Comparison of ENCODE assay signal across 29 mouse cellular contexts in genomic region chr4:134373295-134373694, GRCm38 (mm10). TPM values are rescaled to one million over a fixed set of nuclear protein-coding genes. Genes with fewer than 3 reads are reported as not detected.
A peak's percentile ranks its signal among the peaks of the same experiment; 100 is the strongest.
DNase-seq lines count a peak whose midpoint lies in the region; ATAC-seq and TF ChIP-seq lines count a peak whose summit lies in the region.
"Had no signal": no experiment of that assay in that cellular context is flagged by ENCODE, and none has a peak within 500 bp of the region (broad histone marks: within the 10 kb centered on the region; RNA-seq: fewer than 3 reads in every experiment).

No protein-coding gene starts in this region.

- H3K4me3 ChIP-seq in layer of hippocampus, adult 2 months: peak overlapping the region; percentile 89
- no peak overlapping the region for H3K4me3 ChIP-seq in midbrain, postnatal 0 days (ENCODE audit: low read depth, low read length)
- no peak overlapping the region for H3K4me3 ChIP-seq in midbrain, embryonic 16.5 days (ENCODE audit: low read depth, low read length)
- H3K4me3 ChIP-seq in cortical plate, adult 2 months (ENCODE audit: insufficient read depth, low read length): peak overlapping the region; percentile 93; the same call in 1 of the 2 replicates
- H3K4me3 ChIP-seq: erythroblast, embryonic 14.5 days had no signal

- peaks cover 28% of the 10 kb centered on the region for H3K27me3 ChIP-seq in midbrain, postnatal 0 days (ENCODE audit: insufficient read depth, low read length)
- H3K27me3 ChIP-seq in midbrain, embryonic 16.5 days (ENCODE audit: control insufficient read depth, insufficient read depth, low read depth, low read length): peaks cover 29% of the 10 kb centered on the region

- no peak for TF ChIP-seq POLR2A in cortical plate, adult 2 months (IDR thresholded peaks at IDR 0.05; ENCODE audit: extremely low read depth, insufficient read depth, low read length)

- no peak overlapping the region for H3K9ac ChIP-seq in midbrain, postnatal 0 days (replicated peaks; ENCODE audit: low read length, poor library complexity, severe bottlenecking)
- H3K9ac ChIP-seq in midbrain, embryonic 16.5 days (ENCODE audit: low read depth, low read length): no peak overlapping the region

- H3K4me2 ChIP-seq in midbrain, postnatal 0 days (ENCODE audit: low read depth, low read length, poor library complexity, severe bottlenecking): peak overlapping the region; percentile 99
- H3K4me2 ChIP-seq in midbrain, embryonic 16.5 days (ENCODE audit: low read length): no peak overlapping the region

- no peaks in the 10 kb centered on the region for H3K36me3 ChIP-seq in midbrain, postnatal 0 days (ENCODE audit: insufficient read depth, low read length)
- no peaks in the 10 kb centered on the region for H3K36me3 ChIP-seq in midbrain, embryonic 16.5 days (ENCODE audit: control insufficient read depth, insufficient read depth, low read length)
- H3K36me3 ChIP-seq: embryonic facial prominence, embryonic 12.5 days; forebrain, embryonic 12.5 days; forebrain, embryonic 15.5 days; heart, embryonic 12.5 days; heart, embryonic 15.5 days; hindbrain, embryonic 10.5 days; hindbrain, embryonic 13.5 days had no signal

- no peaks in the 10 kb centered on the region for H3K9me3 ChIP-seq in midbrain, postnatal 0 days (ENCODE audit: low read length)
- H3K9me3 ChIP-seq in midbrain, embryonic 16.5 days (replicated peaks; ENCODE audit: control insufficient read depth, low read length, poor library complexity, severe bottlenecking): no peaks in the 10 kb centered on the region
- H3K9me3 ChIP-seq: embryonic facial prominence, embryonic 12.5 days; forebrain, embryonic 12.5 days; forebrain, embryonic 15.5 days; heart, embryonic 12.5 days; heart, embryonic 15.5 days; hindbrain, embryonic 10.5 days; hindbrain, embryonic 13.5 days had no signal

- ATAC-seq in midbrain, postnatal 0 days (ENCODE audit: low FRiP score): no peak
- ATAC-seq in midbrain, embryonic 16.5 days: no peak

- 78% methylated on average over 8 of the region's 8 CpGs for WGBS in midbrain, postnatal 0 days
- 76% methylated on average over 8 of the region's 8 CpGs for WGBS in midbrain, embryonic 16.5 days

- no peak overlapping the region for H3K27ac ChIP-seq in layer of hippocampus, adult 2 months
- no peak overlapping the region for H3K27ac ChIP-seq in midbrain, postnatal 0 days (ENCODE audit: low read depth, low read length)
- no peak overlapping the region for H3K27ac ChIP-seq in midbrain, embryonic 16.5 days (ENCODE audit: low read length)
- H3K27ac ChIP-seq in cortical plate, adult 2 months (ENCODE audit: insufficient read depth, low read length): no peak overlapping the region
- H3K27ac ChIP-seq: embryonic facial prominence, embryonic 12.5 days; forebrain, embryonic 12.5 days; forebrain, embryonic 15.5 days; heart, embryonic 15.5 days; hindbrain, embryonic 10.5 days; hindbrain, embryonic 13.5 days; hindbrain, postnatal 0 days had no signal

- DNase-seq in layer of hippocampus, adult 2 months (ENCODE audit: low spot score in 2 of 2): no peak
- no peak for DNase-seq in layer of hippocampus, postnatal 36 days
- no peak for DNase-seq in midbrain, postnatal 0 days (ENCODE audit: low spot score)
- DNase-seq in kidney, adult 18-20 months: no peak
- DNase-seq: adrenal gland, adult 2 months; adrenal gland, postnatal 14 days; cerebellum, adult 11-12 months; cerebellum, adult 8-10 months; cerebellum, postnatal 25 days; gastrocnemius, postnatal 25 days; heart, adult 18-20 months; heart, postnatal 10 days; heart, postnatal 36 days had no signal

- peaks cover 12% of the 10 kb centered on the region for H3K4me1 ChIP-seq in midbrain, postnatal 0 days (ENCODE audit: insufficient read depth, low read length)
- H3K4me1 ChIP-seq in midbrain, embryonic 16.5 days (ENCODE audit: control insufficient read depth, insufficient read depth, low read length): peaks cover 9% of the 10 kb centered on the region
- H3K4me1 ChIP-seq in cortical plate, adult 2 months (ENCODE audit: control insufficient read depth, insufficient read depth, low read length): 0 out of 2 replicates have a peak, but pooled peaks cover 2% of the 10 kb centered on the region

- no peak for TF ChIP-seq CTCF in layer of hippocampus, adult 2 months (conservative IDR thresholded peaks at IDR 0.05)
- no peak for TF ChIP-seq CTCF in midbrain, postnatal 0 days (IDR thresholded peaks at IDR 0.05)
- no peak for TF ChIP-seq CTCF in cortical plate, adult 2 months (IDR thresholded peaks at IDR 0.05; ENCODE audit: extremely low read depth, insufficient read depth, low read length)

RNA-seq across cellular contexts. Expression of gene Extl1, which starts 10.4 kb away (rescaled TPM):
- 10 to 100 TPM; 44.7 to 46.5 TPM for total RNA-seq in layer of hippocampus, adult 2 months (2021)
- 10 to 100 TPM; 41.8 to 45.5 TPM for total RNA-seq in layer of hippocampus, postnatal 36 days (2021)
- 2.1 and 2.2 TPM in 2 replicates for total RNA-seq in midbrain, postnatal 0 days (2014; rRNA removed)
- polyA plus RNA-seq in midbrain, postnatal 0 days (2015; fragmentation: Nextera tagmentation; extraction: Ambion mirVana): 0.79 and 1.2 TPM in 2 replicates
- polyA plus RNA-seq in midbrain, embryonic 16.5 days (2015; fragmentation: Nextera tagmentation; extraction: Ambion mirVana): 0.45 and 0.58 TPM in 2 replicates
- 49.2 and 52.7 TPM in 2 replicates for polyA plus RNA-seq in cortical plate, adult 2 months (2012; rRNA removed)
- total RNA-seq: common myeloid progenitor, adult 5-6 weeks had no signal
- polyA plus RNA-seq: erythroblast, embryonic 14.5 days had no signal

RNA-seq across cellular contexts. Expression of gene Pafah2, which starts 22.8 kb away (rescaled TPM):
- 1 to 10 TPM; 6.6 to 9.0 TPM for total RNA-seq in layer of hippocampus, adult 2 months (2021)
- 1 to 10 TPM; 6.6 to 8.2 TPM for total RNA-seq in layer of hippocampus, postnatal 36 days (2021)
- 8.3 and 11.6 TPM in 2 replicates for total RNA-seq in midbrain, postnatal 0 days (2014; rRNA removed)
- 5.7 and 6.7 TPM in 2 replicates for polyA plus RNA-seq in midbrain, postnatal 0 days (2015; fragmentation: Nextera tagmentation; extraction: Ambion mirVana)
- 7.5 and 8.8 TPM in 2 replicates for polyA plus RNA-seq in midbrain, embryonic 16.5 days (2015; fragmentation: Nextera tagmentation; extraction: Ambion mirVana)
- 8.9 and 9.3 TPM in 2 replicates for polyA plus RNA-seq in cortical plate, adult 2 months (2012; rRNA removed)
- polyA plus RNA-seq: erythroblast, embryonic 14.5 days had no signal

RNA-seq across cellular contexts. Expression of gene Slc30a2, which starts 30.3 kb away (rescaled TPM):
- total RNA-seq in layer of hippocampus, adult 2 months (2021): not detected
- total RNA-seq in layer of hippocampus, postnatal 36 days (2021): not detected
- total RNA-seq in midbrain, postnatal 0 days (2014; rRNA removed): not detected in 2 replicates
- 0.17 and 0.21 TPM in 2 replicates for polyA plus RNA-seq in midbrain, postnatal 0 days (2015; fragmentation: Nextera tagmentation; extraction: Ambion mirVana)
- polyA plus RNA-seq in midbrain, embryonic 16.5 days (2015; fragmentation: Nextera tagmentation; extraction: Ambion mirVana): 0.26 and 0.30 TPM in 2 replicates
- 0.02 and 0.06 TPM in 2 replicates for polyA plus RNA-seq in cortical plate, adult 2 months (2012; rRNA removed)
- total RNA-seq: common myeloid progenitor, adult 5-6 weeks; hindbrain, postnatal 0 days had no signal
- polyA plus RNA-seq: C2C12; erythroblast, embryonic 14.5 days; forebrain, embryonic 12.5 days; hindbrain, embryonic 13.5 days had no signal

RNA-seq across cellular contexts. Expression of gene Trim63, which starts 58.4 kb away (rescaled TPM):
- total RNA-seq in layer of hippocampus, adult 2 months (2021): not detected
- not detected for total RNA-seq in layer of hippocampus, postnatal 36 days (2021)
- total RNA-seq in midbrain, postnatal 0 days (2014; rRNA removed): 1.5 and 2.0 TPM in 2 replicates
- polyA plus RNA-seq in midbrain, postnatal 0 days (2015; fragmentation: Nextera tagmentation; extraction: Ambion mirVana): 0.49 and 0.73 TPM in 2 replicates
- 0.45 and 0.62 TPM in 2 replicates for polyA plus RNA-seq in midbrain, embryonic 16.5 days (2015; fragmentation: Nextera tagmentation; extraction: Ambion mirVana)
- polyA plus RNA-seq in cortical plate, adult 2 months (2012; rRNA removed): 0.17 and 0.19 TPM in 2 replicates
- total RNA-seq: adrenal gland, adult 2 months; adrenal gland, postnatal 14 days; common myeloid progenitor, adult 5-6 weeks; MEL had no signal
- polyA plus RNA-seq: CD4-positive, CD25-positive, alpha-beta regulatory T cell, adult 4 months; erythroblast, embryonic 14.5 days; inflammation-experienced regulatory T-cells, adult 6 months had no signal

Comparison
In these comparisons a context has a peak if more than half of its experiments do, and no peak if none do; other contexts are left out.
1. H3K4me3 ChIP-seq: peak in layer of hippocampus, adult 2 months (single experiment) and cortical plate, adult 2 months (single experiment); none in midbrain, postnatal 0 days (single experiment) and midbrain, embryonic 16.5 days (single experiment).
2. RNA of gene Extl1, which starts 10.4 kb away (total RNA-seq): 44.7 to 46.5 TPM in layer of hippocampus, adult 2 months and 41.8 to 45.5 TPM in layer of hippocampus, postnatal 36 days; 2.1 to 2.2 TPM in midbrain, postnatal 0 days; every median in the first group is over 10 times any median in the second.